Mouse (Mus musculus): ENCODE measurements around the gene Skida1.

GRCm38 (mm10) chr2:18050018-18050417 is 1.2 kb upstream of the Skida1 start:
- TF ChIP-seq POLR2A (IDR thresholded peaks at IDR 0.05; ENCODE audit: low read depth, low read length), result no peak
- no peak for TF ChIP-seq CTCF (IDR thresholded peaks at IDR 0.05; ENCODE audit: extremely low read depth, insufficient read depth, insufficient read length, insufficient replicate concordance)

Data from spleen, adult 2 months (tissue).